Mouse (Mus musculus) liver, embryonic 16.5 days (tissue): ENCODE measurements at regions not wholly inside any gene's neighbourhood (a gene's known extent, or its start where the extent isn't known, plus 50 kb on each side); places are given as distances from the start of the nearest gene placed in this dataset.

ENCODE experiments used
- ATAC-seq: fragments of 200-750 bp; cut with Nextera tagmentation; 2 replicates; pipeline ENCODE4 v1.8.0; 2017; ENCODE audit warnings: low read depth, mild to moderate bottlenecking, moderate number of reproducible peaks, moderate library complexity
- H3K27ac ChIP-seq: fragments of 300-500 bp; sonication (generic); 2 replicates; pipeline ENCODE4 v1.5.1; 2014; ENCODE audit warnings: mild to moderate bottlenecking, low read length
- H3K27me3 ChIP-seq: fragments of 300-500 bp; sonication (generic); 2 replicates; pipeline ENCODE4 v1.6.1; 2014; ENCODE audit warnings: low read depth, low read length, mixed read lengths; ENCODE audit not compliant: control insufficient read depth, insufficient read depth
- H3K36me3 ChIP-seq: fragments of 300-500 bp; sonication (generic); 2 replicates; pipeline ENCODE4 v1.6.1; 2014; ENCODE audit warnings: mild to moderate bottlenecking; ENCODE audit not compliant: control insufficient read depth, insufficient read depth
- H3K4me1 ChIP-seq: fragments of 300-500 bp; sonication (generic); 2 replicates; pipeline ENCODE4 v1.6.1; 2014; ENCODE audit warnings: low read depth, low read length, mixed read lengths; ENCODE audit not compliant: control insufficient read depth
- H3K4me2 ChIP-seq: fragments of 300-500 bp; sonication (generic); 2 replicates; pipeline ENCODE4 v1.6.1; 2014; ENCODE audit warnings: low read depth, low read length, mixed read lengths
- H3K4me3 ChIP-seq: fragments of 300-500 bp; sonication (generic); 2 replicates; pipeline ENCODE4 v1.5.1; 2014; ENCODE audit warnings: low read depth, mild to moderate bottlenecking, low read length
- H3K9ac ChIP-seq: fragments of 300-500 bp; sonication (generic); 2 replicates; pipeline ENCODE4 v1.6.1; 2014; ENCODE audit warnings: low read depth, low read length
- H3K9me3 ChIP-seq: fragments of 300-500 bp; sonication (generic); replicated peaks from 2 replicates; pipeline ENCODE4 v1.6.1; 2016; ENCODE audit warnings: low read length; ENCODE audit not compliant: control insufficient read depth
- WGBS: fragments of 180-500 bp; shearing (Covaris S2); extraction: QIAGEN DNeasy Blood & Tissue Kit; methylation state at CpG from one replicate; pipeline ENCODE4 v1.1.7; 2014; ENCODE audit not compliant: insufficient replicate concordance; 5-methylcytosine and 5-hydroxymethylcytosine counted together

GRCm38 (mm10) chr13:102232291-102232936 is 460.9 kb upstream of the Cd180 start:
- Histone ChIP-seq H3K9ac (no peak overlapping the region), H3K9me3 (no peaks in the 10 kb centered on the region), H3K4me2 (no peak overlapping the region), H3K4me1 (no peaks in the 10 kb centered on the region), H3K27ac (no peak overlapping the region), H3K4me3 (no peak overlapping the region), H3K27me3 (no peaks in the 10 kb centered on the region), H3K36me3 (no peaks in the 10 kb centered on the region)
- ATAC-seq, result no peak
- 59% methylated on average over 4 of the region's 4 CpGs for WGBS

- 47% methylated on average over 2 of the region's 2 CpGs for WGBS
- no peak overlapping the region for H3K27ac ChIP-seq
- no peaks in the 10 kb centered on the region for H3K36me3 ChIP-seq
- ATAC-seq, result no peak
- no peak overlapping the region for H3K9ac ChIP-seq
- H3K27me3 ChIP-seq, result no peaks in the 10 kb centered on the region
- H3K4me3 ChIP-seq, result no peak overlapping the region
- no peaks in the 10 kb centered on the region for H3K9me3 ChIP-seq
- H3K4me2 ChIP-seq, result no peak overlapping the region
- no peaks in the 10 kb centered on the region for H3K4me1 ChIP-seq
Observed at GRCm38 (mm10) chr13:102250884-102251283, 442.5 kb upstream of the Cd180 start.

GRCm38 (mm10) chr13:102251709-102252108 is 441.6 kb upstream of the Cd180 start:
- Histone ChIP-seq H3K4me1 (no peaks in the 10 kb centered on the region), H3K27ac (no peak overlapping the region), H3K27me3 (no peaks in the 10 kb centered on the region), H3K9me3 (no peaks in the 10 kb centered on the region), H3K9ac (no peak overlapping the region), H3K36me3 (no peaks in the 10 kb centered on the region), H3K4me3 (no peak overlapping the region), H3K4me2 (no peak overlapping the region)
- no peak for ATAC-seq
- 73% methylated on average over 5 of the region's 5 CpGs for WGBS

- no peak overlapping the region for H3K27ac ChIP-seq
- no peak overlapping the region for H3K9ac ChIP-seq
- H3K4me1 ChIP-seq, result no peaks in the 10 kb centered on the region
- no peak overlapping the region for H3K4me2 ChIP-seq
- no peak overlapping the region for H3K4me3 ChIP-seq
- no peaks in the 10 kb centered on the region for H3K36me3 ChIP-seq
- ATAC-seq, result no peak
- no peaks in the 10 kb centered on the region for H3K9me3 ChIP-seq
- H3K27me3 ChIP-seq, result no peaks in the 10 kb centered on the region
- 68% methylated on average over 7 of the region's 7 CpGs for WGBS
Observed at GRCm38 (mm10) chr13:102255401-102256371, 437.7 kb upstream of the Cd180 start.

GRCm38 (mm10) chr13:102258207-102258606 is 435.2 kb upstream of the Cd180 start:
- H3K4me2 ChIP-seq, result no peak overlapping the region

GRCm38 (mm10) chr13:102273818-102274217 is 419.5 kb upstream of the Cd180 start:
- ATAC-seq, result no peak
- 59% methylated on average over 3 of the region's 3 CpGs for WGBS
- Histone ChIP-seq H3K27me3 (no peaks in the 10 kb centered on the region), H3K27ac (no peak overlapping the region), H3K4me1 (no peaks in the 10 kb centered on the region), H3K9me3 (no peaks in the 10 kb centered on the region), H3K4me3 (no peak overlapping the region), H3K36me3 (no peaks in the 10 kb centered on the region), H3K4me2 (no peak overlapping the region), H3K9ac (no peak overlapping the region)

More at GRCm38 (mm10) chr13:102258207-102258606, 435.2 kb upstream of the Cd180 start:
- no peak overlapping the region for H3K4me3 ChIP-seq
- no peaks in the 10 kb centered on the region for H3K4me1 ChIP-seq
- no peak for ATAC-seq
- no peaks in the 10 kb centered on the region for H3K27me3 ChIP-seq
- 77% methylated on average over 8 of the region's 8 CpGs for WGBS
- H3K9ac ChIP-seq, result no peak overlapping the region
- no peak overlapping the region for H3K27ac ChIP-seq
- no peaks in the 10 kb centered on the region for H3K9me3 ChIP-seq
- H3K36me3 ChIP-seq, result no peaks in the 10 kb centered on the region

- no peak overlapping the region for H3K4me3 ChIP-seq
- ATAC-seq, result no peak
- no peaks in the 10 kb centered on the region for H3K36me3 ChIP-seq
- no peaks in the 10 kb centered on the region for H3K9me3 ChIP-seq
- no peak overlapping the region for H3K27ac ChIP-seq
- H3K27me3 ChIP-seq, result no peaks in the 10 kb centered on the region
- H3K4me1 ChIP-seq, result no peaks in the 10 kb centered on the region
- no peak overlapping the region for H3K4me2 ChIP-seq
- no peak overlapping the region for H3K9ac ChIP-seq
- 55% methylated on average over 2 of the region's 2 CpGs for WGBS
Observed at GRCm38 (mm10) chr13:102275296-102275695, 418.1 kb upstream of the Cd180 start.

- no peaks in the 10 kb centered on the region for H3K36me3 ChIP-seq
- H3K9me3 ChIP-seq, result no peaks in the 10 kb centered on the region
- H3K27ac ChIP-seq, result no peak overlapping the region
- H3K4me1 ChIP-seq, result no peaks in the 10 kb centered on the region
- no peak overlapping the region for H3K9ac ChIP-seq
- no peak overlapping the region for H3K4me3 ChIP-seq
- no peak overlapping the region for H3K4me2 ChIP-seq
- no peaks in the 10 kb centered on the region for H3K27me3 ChIP-seq
- no peak for ATAC-seq
Observed at GRCm38 (mm10) chr13:102276885-102277284, 416.5 kb upstream of the Cd180 start.

- no peak overlapping the region for H3K9ac ChIP-seq
- no peaks in the 10 kb centered on the region for H3K27me3 ChIP-seq
- no peaks in the 10 kb centered on the region for H3K4me1 ChIP-seq
- no peaks in the 10 kb centered on the region for H3K36me3 ChIP-seq
- no peak overlapping the region for H3K27ac ChIP-seq
- WGBS, result 60% methylated on average over 3 of the region's 3 CpGs
- H3K9me3 ChIP-seq, result no peaks in the 10 kb centered on the region
- H3K4me3 ChIP-seq, result no peak overlapping the region
- no peak overlapping the region for H3K4me2 ChIP-seq
- no peak for ATAC-seq
Observed at GRCm38 (mm10) chr13:102280198-102280597, 413.2 kb upstream of the Cd180 start.
